Mouse (Mus musculus) hematopoietic stem cell, adult 5-6 weeks (primary cell): ENCODE measurements around the gene Bcl2. TPM values are rescaled to one million over a fixed set of nuclear protein-coding genes. Genes with fewer than 3 reads are reported as not detected.

Experiments
- ATAC-seq, 2 experiments: fragments of 125-278 bp in 1 of 2; replicated peaks in 1 of 2; 2 replicates each; pipeline ENCODE4 v1.8.0; 2016 to 2017; ENCODE audit warnings: inconsistent platforms in 2 of 2, mild to moderate bottlenecking in 2 of 2, moderate number of reproducible peaks in 2 of 2, low read depth in 1 of 2, moderate TSS enrichment in 1 of 2; ENCODE audit not compliant: low FRiP score in 2 of 2, poor library complexity in 2 of 2, severe bottlenecking in 2 of 2, insufficient read depth in 1 of 2, low TSS enrichment in 1 of 2
- total RNA-seq: library from RNA; stranded (forward); fragments of 172-1452, 232-1000 nt; gene quantifications from 2 replicates; pipeline ENCODE4 v1.2.3, GENCODE M21; 2017

Gene Bcl2
- total RNA-seq, 1 experiment from 2014 or later: 36.3 TPM

DNA sequence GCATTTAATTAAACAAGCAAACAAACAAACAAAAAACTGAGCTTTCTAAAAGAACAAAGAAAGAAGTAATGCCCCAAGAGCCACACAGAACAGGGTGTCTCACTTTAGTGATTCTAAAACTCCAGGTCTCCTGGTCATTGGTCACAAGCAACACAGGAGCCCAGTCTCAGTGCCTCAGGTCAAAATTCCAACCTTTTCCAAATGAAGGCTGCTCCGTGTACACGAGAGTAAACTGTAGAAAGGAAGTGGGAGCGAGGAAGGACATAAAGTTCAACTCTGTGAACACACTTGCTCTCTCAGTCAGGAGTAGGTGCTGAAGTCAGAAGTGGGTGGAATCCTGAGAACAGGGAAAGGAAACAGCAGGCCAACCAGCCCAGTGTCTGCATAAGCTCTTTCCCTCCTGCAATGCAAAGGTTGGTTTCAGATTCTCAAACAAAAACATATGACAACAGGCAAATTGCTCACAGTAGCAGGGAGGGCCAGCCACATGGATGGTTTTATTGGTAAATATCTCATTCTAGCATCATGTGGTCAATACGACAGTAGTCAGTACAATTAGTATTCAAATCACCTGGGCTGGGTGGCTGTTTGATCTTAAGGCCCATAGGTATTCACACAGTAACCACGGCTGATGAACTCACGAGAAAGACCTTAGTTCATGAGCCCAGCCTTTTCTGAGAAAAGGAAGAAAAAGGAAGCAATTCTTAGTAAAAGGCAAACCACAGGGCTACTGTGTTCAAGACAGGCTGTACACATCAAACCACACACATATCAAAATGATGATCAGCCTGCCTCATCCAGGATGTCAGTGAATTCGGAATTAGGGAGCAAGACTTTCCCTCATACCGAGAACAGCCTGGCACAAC is 101.7 kb downstream of the Bcl2 start:
- ATAC-seq: peak; percentile 50 to 57

DNA sequence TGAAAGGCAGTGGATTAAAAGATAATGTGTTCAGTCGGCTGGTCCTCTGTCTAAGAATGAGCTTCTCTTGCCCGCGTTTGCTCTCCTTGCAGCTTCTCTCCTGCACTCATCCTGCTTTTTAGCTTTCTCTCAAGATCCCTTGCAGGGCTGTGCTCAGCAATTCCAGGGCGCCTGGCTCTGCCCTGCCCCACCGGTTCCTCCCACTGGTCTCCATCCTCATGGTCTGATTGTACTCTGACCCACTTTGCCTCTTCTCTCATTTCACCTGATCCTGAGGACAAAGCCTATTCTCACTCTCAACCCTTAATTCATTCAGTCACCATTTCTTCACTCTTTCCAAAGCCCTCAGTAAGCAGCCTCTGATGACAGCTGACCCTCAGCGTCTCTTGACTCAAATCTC is 102.8 kb downstream of the Bcl2 start:
- no peak for ATAC-seq

DNA sequence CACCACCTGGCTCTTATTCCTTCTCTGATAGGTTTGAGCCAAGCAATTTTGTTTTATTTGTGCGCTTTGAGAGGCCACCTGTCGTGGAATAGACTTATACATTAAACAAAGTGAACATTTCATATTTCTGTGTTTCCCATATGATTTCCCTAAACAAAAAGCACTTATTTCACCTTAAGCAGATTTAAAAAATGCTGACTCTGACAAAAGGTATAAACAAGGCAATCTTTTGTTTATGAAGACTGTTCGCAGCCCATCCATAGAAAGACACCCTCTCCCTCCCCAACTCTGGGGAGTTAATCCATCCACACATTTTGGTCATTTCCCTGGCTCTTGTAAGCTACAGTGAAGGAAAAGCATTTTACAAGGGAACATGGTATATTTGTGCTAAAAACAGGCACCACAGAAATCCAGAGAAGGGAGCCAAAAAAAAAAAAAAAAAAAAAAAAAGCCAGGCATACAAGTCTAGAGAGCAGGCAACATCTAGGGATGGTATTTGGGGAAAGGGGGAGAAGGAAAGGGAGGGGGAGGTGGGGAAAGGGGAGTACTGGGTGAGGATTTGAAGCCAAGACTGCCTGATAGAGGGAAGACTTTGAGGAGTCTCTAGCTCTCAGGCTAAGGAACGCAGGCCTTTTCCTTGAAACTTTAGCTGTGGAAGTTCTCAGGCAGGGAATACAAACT is 105.8 kb downstream of the Bcl2 start:
- ATAC-seq: no peak

DNA sequence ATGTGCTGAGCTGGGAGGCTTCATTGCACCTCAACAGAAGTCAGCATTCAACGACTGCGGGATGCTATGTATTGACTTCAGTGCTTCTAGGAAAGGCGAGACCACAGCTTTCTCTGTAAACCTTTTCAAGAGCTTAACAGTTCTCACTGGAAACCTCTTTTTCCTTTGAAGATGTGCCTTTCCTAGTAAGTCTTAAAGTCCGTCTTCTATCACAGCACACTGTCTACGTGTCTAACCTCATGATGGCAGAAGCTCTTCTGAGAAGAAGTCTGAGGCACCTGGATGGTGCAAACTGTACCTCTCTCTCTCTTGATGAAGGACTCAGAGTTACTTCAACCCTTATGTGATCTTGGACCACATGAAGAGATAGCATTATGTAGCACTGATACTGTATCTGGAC is 107.1 kb downstream of the Bcl2 start:
- no peak for ATAC-seq

DNA sequence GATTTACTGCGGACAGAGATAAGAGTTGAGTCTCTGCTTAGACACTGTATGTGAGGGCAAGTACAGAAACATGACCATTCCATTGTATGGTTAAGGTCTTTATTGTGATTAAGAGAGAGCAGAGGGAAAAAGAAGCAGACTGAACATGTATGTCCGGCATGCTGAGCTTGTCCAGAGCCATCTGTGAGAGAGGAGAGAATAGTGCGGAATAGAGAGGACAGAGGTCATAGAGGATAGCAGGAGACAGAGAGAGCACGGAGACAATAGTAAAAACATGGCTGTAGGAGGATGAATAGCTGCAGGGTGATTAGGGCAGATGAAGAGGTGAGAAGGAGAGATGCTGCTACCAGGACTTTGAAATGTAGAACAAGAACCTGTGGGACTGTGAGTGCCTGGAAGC is 110.7 kb downstream of the Bcl2 start:
- no peak for ATAC-seq

DNA sequence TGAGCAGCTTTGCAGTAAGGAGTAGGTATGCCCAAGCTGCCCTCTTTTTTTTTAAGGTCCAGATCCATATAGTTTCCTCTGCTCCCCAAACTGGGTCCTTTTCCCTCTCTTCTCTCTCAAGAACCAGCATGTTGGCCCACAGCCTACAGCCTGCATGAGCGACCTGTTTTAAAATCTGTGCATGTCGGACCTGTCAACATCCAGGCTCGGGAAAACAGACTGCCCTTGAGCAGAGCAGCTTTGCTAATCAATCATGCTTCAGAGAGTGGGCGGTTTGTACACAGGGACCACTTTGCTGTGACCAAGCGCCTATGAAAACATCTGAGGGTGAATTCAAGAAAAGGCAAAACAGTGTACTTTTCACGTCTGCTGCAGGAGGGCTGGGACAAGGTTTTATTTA is 111.1 kb downstream of the Bcl2 start:
- ATAC-seq: no peak

DNA sequence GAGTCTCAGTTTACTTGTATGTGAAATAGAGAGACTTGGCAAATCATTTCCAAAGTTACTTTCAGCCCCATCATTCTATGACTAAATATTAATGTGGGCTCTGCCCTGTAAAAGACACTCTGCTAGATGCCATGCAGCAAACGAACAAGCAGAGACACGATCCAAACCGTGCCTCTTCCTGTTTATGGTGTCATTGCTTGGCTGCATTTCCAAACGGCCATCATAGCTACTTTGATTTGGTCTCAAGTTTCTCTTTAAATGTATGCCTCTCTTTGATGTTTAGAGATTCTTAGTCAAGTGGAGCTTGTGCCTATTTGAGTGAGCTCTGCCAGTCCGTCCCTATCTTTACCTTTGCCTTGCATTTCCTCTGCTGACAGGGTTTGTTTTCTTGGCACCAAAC is 111.5 kb downstream of the Bcl2 start:
- no peak for ATAC-seq

DNA sequence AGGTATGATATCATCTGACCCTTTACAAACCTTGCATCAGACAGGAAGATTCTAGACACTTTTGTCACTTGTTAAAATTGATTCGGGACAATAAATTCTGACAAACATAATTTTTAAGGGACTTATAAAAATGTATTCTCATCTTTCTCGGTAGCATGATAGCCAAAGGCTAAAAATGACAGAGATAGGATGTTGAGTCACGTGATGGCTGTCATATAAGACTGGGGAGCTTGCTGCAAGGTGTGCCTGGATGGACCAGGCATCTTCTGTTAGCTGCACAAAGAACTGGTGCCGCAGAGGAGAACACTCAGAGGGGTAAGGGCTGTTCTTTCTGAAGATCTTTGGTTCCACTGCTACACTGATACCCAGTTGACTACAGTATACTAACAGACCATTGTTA is 112.8 kb downstream of the Bcl2 start:
- ATAC-seq: no peak

DNA sequence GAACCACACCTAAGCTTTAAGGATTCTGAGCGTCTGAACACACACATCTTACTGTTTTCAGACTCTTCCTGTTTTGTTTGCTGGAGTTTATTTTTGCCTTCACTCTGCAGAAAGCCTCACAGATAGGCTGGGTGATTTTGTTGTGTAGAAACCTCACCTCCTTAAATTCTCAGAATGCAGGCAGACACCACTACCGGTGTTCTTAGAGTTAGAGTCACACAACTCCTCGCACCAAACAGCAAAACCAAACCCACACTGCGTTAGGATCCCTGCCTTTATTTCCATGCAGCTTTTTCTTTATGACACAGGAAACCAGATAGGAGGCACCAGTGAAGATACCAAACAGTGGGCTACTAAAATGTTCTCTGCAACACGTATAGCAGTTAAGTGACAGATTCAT is 113.2 kb downstream of the Bcl2 start:
- no peak for ATAC-seq

DNA sequence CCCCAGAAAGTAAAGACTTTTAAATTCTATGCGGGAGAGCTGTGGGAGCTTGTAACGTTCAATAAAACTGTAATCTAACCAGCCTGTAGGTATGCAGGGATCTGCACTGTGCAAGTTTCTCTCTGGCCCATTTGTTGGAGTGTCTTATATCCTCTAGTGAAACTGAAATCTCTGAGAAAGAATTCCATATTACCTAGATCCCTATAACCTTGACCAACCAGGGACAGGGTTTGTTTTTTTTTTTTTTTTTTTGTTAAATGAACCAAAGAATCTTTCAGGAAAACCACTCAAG is 115.8 kb downstream of the Bcl2 start:
- ATAC-seq: no peak

DNA sequence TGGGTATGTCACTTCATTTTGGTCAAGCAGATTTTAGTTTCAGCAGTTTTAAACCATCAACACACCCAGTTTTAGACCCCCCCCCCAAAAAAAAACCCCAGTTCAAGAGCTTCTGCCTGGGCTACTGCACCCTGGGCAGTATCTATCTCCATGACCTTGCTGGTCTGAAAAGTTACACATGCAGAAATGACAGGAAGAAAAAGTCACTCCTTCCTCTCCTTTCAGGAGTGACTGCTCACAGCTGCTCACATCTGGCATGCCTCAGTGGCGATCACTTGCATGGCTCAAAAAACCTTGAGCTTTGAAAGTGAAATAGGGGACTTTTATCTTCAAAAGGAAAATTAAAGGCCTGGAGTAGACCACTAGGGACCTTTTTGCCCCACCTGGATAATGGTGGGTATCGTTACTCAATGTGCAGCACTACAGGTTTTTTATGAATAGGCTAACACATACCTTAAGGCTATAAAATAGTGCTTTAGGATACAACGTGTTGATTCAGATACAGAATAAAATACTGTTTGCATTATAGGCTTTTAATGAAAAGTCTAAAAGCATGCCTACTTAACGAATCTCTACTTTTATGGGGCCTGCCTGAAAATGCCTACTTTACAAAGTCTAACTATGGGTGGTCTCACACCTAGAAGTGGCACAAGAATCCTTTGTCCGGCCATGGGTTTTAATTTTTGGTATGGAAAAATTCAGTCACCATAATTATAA is 116.3 kb downstream of the Bcl2 start:
- no peak for ATAC-seq

DNA sequence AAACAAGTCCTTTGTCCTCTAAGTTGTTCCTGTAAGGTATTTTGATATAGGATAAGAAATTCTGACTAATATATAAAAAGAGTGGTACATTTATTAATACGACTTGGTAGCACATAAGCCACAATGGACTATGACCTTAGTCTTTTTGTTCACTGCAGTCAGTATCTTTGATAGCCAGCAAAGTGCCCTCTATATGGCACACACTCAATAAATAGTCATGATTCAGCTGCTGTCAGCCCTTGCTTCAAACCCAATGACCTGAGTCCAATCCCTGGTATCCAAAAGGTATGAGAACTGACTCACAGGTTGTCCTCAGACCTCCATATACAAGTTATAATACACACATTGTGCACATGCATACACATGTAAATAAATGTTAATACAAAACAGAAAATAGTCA is 117.7 kb downstream of the Bcl2 start:
- ATAC-seq: no peak

DNA sequence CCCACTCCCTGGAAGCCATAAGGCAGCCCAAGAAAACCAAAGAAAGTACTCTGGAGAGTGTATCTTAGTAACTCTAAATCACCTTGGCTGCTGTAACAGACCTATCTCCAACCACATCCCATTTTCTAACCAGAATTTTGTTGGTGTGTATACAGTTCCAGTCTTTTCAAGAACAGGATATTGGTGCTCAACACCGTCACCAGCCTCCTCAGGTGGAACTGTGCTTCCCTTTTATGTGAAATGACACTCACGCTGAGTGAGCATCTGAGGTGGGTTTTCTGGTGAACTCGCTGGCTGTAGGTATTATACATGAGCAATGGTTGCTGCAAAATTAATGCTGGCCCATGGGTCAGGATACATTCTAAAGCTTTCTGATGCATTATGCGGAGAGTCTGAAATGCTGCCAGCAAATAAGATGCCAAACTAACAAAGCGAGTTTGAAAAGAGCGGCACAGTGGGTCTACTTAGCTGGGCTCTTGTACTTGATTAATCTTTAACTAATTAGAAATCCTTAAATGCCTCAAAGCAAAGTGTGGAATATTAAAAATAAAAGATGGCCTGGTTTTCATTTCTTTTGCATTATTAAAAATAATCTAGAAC is 118.7 kb downstream of the Bcl2 start:
- 0 out of 4 replicates have a peak, but pooled peaks of 1 of the 2 experiments have one; percentile 25 for ATAC-seq

DNA sequence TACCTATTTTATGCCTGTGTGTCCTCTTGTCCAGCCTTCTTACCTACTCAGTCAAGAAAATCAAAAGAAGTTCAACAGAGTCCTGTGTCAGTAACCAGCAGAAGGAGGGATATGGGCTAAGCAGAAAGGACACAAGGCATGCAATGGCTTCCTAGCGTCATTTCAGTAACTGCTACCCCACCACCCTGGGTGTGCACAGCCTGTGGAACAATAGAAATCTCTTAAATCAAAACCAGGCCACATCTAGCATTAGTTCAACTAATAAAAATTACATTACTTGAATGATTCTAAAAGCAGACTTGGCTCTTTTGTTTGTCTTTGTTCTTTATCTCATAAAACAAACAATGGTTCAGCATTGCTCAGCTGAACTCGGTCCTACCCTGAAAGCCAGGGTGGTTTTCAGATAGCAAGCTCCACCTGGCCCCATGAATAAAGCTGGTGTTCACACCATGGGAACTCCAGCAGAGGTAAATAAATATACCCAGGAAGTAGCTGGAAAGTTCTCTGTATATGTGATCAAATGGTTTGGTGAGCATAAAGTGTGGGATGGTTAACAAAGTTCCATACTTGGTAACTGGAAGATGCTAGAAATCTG is 122.8 kb downstream of the Bcl2 start:
- no peak for ATAC-seq

DNA sequence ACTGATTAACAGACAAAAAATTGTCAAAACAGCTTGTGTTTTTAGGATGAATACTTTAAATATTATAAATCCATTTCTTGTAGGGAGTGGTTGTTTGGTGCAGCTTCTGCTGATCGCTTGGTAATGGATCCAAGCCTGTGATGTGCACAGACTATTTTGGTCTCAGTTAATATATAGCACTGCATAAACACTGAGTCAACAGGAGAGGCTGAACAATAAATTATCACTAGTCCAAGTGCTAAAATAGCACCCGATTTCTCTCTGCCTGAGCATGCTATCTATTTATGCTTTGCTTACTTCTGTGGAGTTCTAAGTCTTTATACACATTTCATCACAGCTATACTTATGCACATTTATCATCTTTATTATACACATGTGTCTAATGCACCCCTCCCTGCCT is 124.9 kb downstream of the Bcl2 start:
- no peak for ATAC-seq

DNA sequence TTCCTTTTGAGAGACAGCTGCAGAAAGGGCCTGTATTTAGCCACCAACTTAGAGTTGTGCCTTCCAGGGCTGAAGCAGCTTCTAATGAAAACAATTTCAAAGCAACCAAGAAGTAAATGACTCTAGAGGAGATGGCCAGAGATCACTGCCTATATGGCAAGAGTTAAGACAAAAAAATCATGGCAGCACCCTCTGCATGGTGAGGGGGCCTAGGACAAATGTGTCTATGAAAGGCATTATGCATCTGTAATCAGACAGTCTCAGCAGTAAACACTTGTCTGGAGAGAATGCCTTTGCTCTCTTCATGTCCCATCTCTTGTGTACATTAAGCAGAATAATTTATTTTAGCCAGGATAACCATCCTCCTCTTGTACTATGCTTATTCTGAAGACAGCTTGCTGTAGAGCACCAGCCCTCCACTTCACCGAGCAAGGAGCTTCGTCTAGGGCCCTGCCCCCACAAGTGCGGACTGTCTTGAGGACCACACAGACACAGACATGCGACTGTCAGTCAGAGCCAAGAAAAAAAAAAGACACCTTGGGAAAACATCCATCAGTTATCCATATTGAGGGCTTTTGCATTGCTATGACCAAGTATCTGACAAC is 126.1 kb downstream of the Bcl2 start:
- ATAC-seq: no peak

DNA sequence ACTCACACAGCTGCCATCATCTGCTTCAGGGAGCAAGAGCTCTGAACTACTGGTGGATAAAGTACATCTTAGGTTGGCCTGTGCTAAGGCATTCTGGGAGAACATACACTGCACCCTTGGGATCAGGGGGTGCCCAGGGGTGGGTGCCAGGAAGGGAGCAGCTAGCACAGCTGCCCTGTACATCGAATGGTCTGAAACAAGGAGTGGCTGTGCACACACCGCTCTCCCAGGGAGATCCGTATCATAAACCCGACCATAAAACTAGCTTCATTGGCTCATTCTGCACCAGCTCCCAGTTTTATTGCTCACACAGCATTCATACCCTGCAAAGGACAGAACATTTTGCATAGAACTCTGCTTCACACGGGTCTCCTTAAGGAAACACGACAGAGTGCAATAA is 127.3 kb downstream of the Bcl2 start:
- ATAC-seq: no peak
